Mouse (Mus musculus) heart, embryonic 14.5 days (tissue): ENCODE data around the gene Spint1. TPM values are rescaled to one million over a fixed set of nuclear protein-coding genes. Genes with fewer than 3 reads are reported as not detected.

ENCODE experiments used
- ATAC-seq: fragments of 200-750 bp; cut with Nextera tagmentation; 2 replicates; pipeline ENCODE4 v1.8.0; 2017; ENCODE audit warnings: low read depth, moderate TSS enrichment; ENCODE audit not compliant: insufficient number of reproducible peaks, insufficient read depth, low FRiP score
- H3K27ac ChIP-seq, 2 experiments: fragments of 200-500 bp in 1 of 2; fragments of 300-500 bp in 1 of 2; sonication (generic) in 1 of 2; replicated peaks in 1 of 2; 2 replicates each; pipeline ENCODE4 v1.5.1; 2012 to 2014; ENCODE audit warnings: low read depth in 2 of 2, low read length in 2 of 2, control low read depth in 1 of 2, mild to moderate bottlenecking in 1 of 2, mixed read lengths in 1 of 2; ENCODE audit not compliant: control insufficient read depth in 1 of 2, insufficient read depth in 1 of 2
- H3K27me3 ChIP-seq: fragments of 300-500 bp; sonication (generic); 2 replicates; pipeline ENCODE4 v1.6.1; 2014; ENCODE audit warnings: mild to moderate bottlenecking, low read length, control low read depth; ENCODE audit not compliant: control insufficient read depth, insufficient read depth
- H3K36me3 ChIP-seq: fragments of 300-500 bp; sonication (generic); 2 replicates; pipeline ENCODE4 v1.6.1; 2014; ENCODE audit warnings: mild to moderate bottlenecking, control low read depth, low read length, mixed read lengths; ENCODE audit not compliant: control insufficient read depth, insufficient read depth
- H3K4me1 ChIP-seq, 2 experiments: fragments of 200-500 bp in 1 of 2; fragments of 300-500 bp in 1 of 2; sonication (generic) in 1 of 2; 2 replicates each; pipeline ENCODE4 v1.6.1; 2012 to 2014; ENCODE audit warnings: low read length in 2 of 2, control low read depth in 1 of 2, mixed read lengths in 1 of 2; ENCODE audit not compliant: control insufficient read depth in 2 of 2, insufficient read depth in 2 of 2
- H3K4me2 ChIP-seq: fragments of 300-500 bp; sonication (generic); 2 replicates; pipeline ENCODE4 v1.6.1; 2014; ENCODE audit warnings: mild to moderate bottlenecking, low read length
- H3K4me3 ChIP-seq, 2 experiments: fragments of 200-500 bp in 1 of 2; fragments of 300-500 bp in 1 of 2; sonication (generic) in 1 of 2; 2 replicates each; pipeline ENCODE4 v1.5.1; 2012 to 2014; ENCODE audit warnings: low read length in 2 of 2, mild to moderate bottlenecking in 2 of 2, control low read depth in 1 of 2, low read depth in 1 of 2, moderate library complexity in 1 of 2; ENCODE audit not compliant: control insufficient read depth in 1 of 2, insufficient read depth in 1 of 2
- H3K9ac ChIP-seq: fragments of 300-500 bp; sonication (generic); 2 replicates; pipeline ENCODE4 v1.6.1; 2014; ENCODE audit warnings: mild to moderate bottlenecking, low read length
- H3K9me3 ChIP-seq: fragments of 300-500 bp; sonication (generic); 2 replicates; pipeline ENCODE4 v1.6.1; 2016; ENCODE audit warnings: low read length, control low read depth; ENCODE audit not compliant: control insufficient read depth
- WGBS: fragments of 180-500 bp; shearing (Covaris S2); extraction: QIAGEN DNeasy Blood & Tissue Kit; methylation state at CpG from one replicate; pipeline ENCODE4 v1.1.7; 2014; 5-methylcytosine and 5-hydroxymethylcytosine counted together
- polyA plus RNA-seq: library from polyadenylated mRNA; unstranded; fragments of >200 nt; fragmentation: Nextera tagmentation; extraction: Ambion mirVana; gene quantifications from 2 replicates; pipeline ENCODE4 v1.2.1, GENCODE M21; 2014

Spint1 gene
- polyA plus RNA-seq, 1 experiment from 2014 or later: 0.38 TPM

DNA sequence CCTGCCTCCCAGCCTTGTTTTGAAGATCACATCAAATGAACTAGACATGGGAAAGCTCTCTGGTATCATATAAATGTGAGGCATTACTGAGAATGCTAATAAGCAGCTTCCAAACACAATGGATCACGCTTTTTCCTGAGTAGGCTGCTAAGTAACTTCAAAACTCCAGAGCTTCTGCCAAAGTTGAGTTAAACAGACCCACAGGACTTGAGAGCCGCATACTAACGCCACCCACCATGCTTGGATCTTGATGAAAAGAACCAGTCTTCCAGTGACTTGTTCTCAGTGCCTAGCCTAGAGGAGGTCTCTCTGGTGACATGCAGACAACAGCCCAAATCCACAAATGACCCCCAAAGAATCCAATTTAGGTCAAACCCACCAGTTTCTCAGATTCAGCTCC lies 38.2 kb upstream of the Spint1 start:
- Histone ChIP-seq H3K4me1 (peaks cover 5 to 8% of the 10 kb centered on the region in 2 experiments; a peak in 2 of 4 replicates), H3K4me3 (no peak overlapping the region), H3K27me3 (no peaks in the 10 kb centered on the region), H3K36me3 (no peaks in the 10 kb centered on the region), H3K9ac (no peak overlapping the region), H3K9me3 (no peaks in the 10 kb centered on the region), H3K27ac (no peak overlapping the region), H3K4me2 (no peak overlapping the region)
- WGBS: 75% methylated on average over 3 of the region's 3 CpGs
- ATAC-seq: no peak

DNA sequence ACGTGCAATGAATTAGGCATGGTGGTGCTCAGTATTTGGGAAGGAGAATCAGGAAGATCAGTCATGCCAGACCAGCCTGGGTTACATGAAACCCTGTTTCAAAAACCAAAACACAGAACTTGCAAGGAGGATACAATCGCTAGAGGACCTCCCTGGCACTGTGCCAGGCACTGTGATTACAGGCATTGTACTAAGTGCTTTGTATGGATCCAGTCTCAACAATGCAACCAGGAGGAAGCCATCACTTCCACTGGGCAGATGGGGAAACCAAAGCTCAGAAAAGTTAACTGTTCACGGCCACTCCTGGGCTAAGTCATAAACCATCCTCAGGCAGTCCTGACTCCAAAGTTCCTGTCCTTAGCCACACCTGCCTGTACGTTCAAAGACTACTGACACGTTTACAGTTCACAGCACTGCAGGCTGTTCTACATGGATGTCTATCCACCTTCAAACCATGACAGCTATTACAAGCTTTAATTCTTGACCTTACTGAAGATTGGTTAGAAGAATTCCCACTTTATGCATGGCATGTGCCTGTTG lies 34.2 kb upstream of the Spint1 start:
- Histone ChIP-seq H3K4me1 (peaks cover 5 to 8% of the 10 kb centered on the region in 2 experiments; a peak in 2 of 4 replicates), H3K36me3 (no peaks in the 10 kb centered on the region), H3K27me3 (no peaks in the 10 kb centered on the region), H3K4me2 (no peak overlapping the region), H3K9me3 (no peaks in the 10 kb centered on the region), H3K4me3 (no peak overlapping the region), H3K9ac (no peak overlapping the region), H3K27ac (no peak overlapping the region)
- WGBS: 52% methylated on average over 5 of the region's 5 CpGs
- ATAC-seq: no peak

DNA sequence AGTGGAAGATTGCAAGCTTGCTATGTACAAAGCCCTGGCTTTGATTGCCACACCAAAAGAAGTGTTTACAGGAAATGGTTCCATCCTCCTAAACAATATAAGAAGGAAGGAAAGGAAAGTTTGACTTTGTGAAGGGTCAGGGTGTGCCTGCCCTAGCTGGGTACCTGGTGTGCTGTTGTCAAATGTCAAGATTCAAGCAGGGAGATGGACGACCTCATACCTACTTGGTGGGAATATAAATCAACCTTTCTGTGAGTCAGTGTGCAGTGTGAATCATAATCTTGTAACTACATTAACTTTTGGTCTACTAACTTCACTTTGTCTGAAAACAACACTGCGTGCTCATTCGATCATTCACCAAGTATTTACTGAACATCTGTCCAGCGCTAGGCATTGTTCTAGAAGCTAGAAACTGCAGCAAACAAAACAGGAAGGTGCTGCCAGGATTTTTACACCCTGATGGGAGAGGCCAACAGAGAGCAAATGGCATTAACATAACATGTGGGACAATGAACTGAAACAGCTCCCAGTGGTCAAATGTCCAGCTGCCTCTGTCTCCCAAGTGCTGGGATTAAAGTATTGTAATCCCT lies 33.2 kb upstream of the Spint1 start:
- H3K9me3 ChIP-seq: no peaks in the 10 kb centered on the region
- H3K4me1 ChIP-seq: peaks cover 5 to 8% of the 10 kb centered on the region in 2 experiments; a peak in 2 of 4 replicates
- no peaks in the 10 kb centered on the region for H3K27me3 ChIP-seq
- WGBS: 64% methylated on average over 4 of the region's 4 CpGs
- no peak overlapping the region for H3K4me3 ChIP-seq
- H3K36me3 ChIP-seq: no peaks in the 10 kb centered on the region
- H3K27ac ChIP-seq: no peak overlapping the region
- H3K9ac ChIP-seq: no peak overlapping the region
- ATAC-seq: no peak
- no peak overlapping the region for H3K4me2 ChIP-seq

DNA sequence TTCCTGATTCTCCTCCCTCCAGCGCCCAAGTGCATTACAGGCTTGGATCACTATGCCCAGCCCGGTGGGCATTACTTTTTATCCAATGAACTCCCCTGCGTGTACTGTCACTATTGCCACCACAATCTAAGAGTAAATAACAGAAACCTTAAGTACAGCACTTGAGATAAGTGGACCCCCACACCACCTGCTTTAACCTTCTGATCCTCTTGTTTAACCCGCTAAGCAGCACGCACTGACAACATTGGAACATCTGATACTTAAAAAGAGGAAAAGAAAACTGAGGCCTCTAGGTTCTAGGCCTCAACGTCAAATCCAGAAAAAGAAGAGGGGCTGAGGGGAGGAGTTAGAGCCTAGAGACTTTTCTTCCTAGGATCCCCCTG lies 29.2 kb upstream of the Spint1 start:
- WGBS: 12% methylated on average over 6 of the region's 6 CpGs
- Histone ChIP-seq H3K27ac (peak overlapping the region; percentile 87 to 93), H3K27me3 (no peaks in the 10 kb centered on the region), H3K4me3 (peak overlapping the region; percentile 77 to 92), H3K9ac (peak overlapping the region; percentile 75), H3K4me2 (peak overlapping the region; percentile 67), H3K4me1 (peaks cover 7 to 11% of the 10 kb centered on the region in 2 experiments; a peak in 3 of 4 replicates), H3K9me3 (no peaks in the 10 kb centered on the region), H3K36me3 (peaks cover 26% of the 10 kb centered on the region)
- no peak for ATAC-seq

DNA sequence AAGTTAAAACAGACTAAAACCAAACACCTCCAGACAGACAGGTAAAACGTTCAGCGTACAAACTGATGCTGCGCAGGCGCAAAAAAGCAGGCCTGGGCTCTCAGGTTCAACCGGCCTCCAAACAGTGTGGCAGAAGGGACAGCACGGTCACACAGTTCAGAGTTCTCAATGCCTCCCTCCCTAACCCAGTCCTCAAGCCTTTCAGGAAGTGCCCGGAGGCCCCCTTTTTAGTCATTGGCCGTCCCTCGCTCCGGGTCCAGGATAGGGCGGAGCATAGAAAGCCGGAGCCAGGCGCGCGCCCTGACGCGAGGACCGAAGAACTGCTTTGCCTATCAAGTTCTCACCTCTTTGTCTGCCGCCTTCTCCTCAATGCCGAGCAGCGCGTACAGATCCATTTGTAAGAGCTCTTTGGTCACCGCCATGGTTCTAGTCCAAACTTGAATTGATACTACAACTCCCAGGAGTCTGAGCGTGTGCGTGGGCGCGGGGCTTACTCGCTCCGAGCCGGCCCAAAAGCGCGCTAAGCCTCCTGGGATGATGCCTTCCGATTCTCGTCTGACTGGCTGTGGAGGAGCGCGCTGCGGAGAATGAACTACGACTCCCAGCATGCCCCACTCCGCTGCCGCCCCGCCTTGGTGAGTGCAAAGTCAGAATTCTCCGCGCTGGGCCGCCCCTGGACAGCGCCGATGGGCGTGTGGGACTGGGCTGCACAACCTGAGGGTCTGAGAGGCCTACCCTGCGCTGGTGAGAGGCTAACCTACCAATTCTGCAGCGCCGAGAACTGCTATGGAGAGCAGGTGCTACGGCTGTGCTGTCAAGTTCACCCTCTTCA lies 28.6 kb upstream of the Spint1 start, which contains the start of the genes Zfyve19 and Dnajc17:
Gene Zfyve19 (plus strand): TSS at position 274 of the 832 bp plus-strand sequence.
Gene Dnajc17 (minus strand): TSS at position 452 of the 832 bp plus-strand sequence.
- no peaks in the 10 kb centered on the region for H3K27me3 ChIP-seq
- H3K9me3 ChIP-seq: no peaks in the 10 kb centered on the region
- H3K4me1 ChIP-seq: peaks cover 6 to 7% of the 10 kb centered on the region in 2 experiments; a peak in 3 of 4 replicates
- WGBS: under 1% methylated on average over 51 of the region's 51 CpGs
- peak within 1 kb of the TSS; percentile 87 to 93 for H3K27ac ChIP-seq
- H3K9ac ChIP-seq: peak within 1 kb of the TSS; percentile 83
- peak; percentile 96 for ATAC-seq
- peak within 1 kb of the TSS; percentile 77 to 92 for H3K4me3 ChIP-seq
- H3K4me2 ChIP-seq: peak within 1 kb of the TSS; percentile 67
- H3K36me3 ChIP-seq: peaks cover 32% of the 10 kb centered on the region

DNA sequence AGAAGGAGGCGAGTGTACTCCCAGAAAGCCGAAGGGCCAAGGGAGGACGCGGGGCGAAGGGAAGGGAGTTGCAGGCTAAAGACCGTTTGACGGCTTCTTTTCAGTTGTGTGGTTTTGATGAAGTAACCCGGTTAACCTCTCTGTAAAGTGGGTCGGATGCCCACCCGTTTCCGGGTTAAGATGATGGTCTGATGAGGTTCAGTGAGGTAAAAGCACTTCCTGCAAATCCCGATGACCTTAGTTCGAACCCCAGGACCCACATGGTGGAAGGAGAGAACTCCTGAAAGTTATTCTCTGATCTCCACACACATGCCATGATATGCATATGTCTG lies 28.0 kb upstream of the Spint1 start:
- under 1% methylated on average over 13 of the region's 13 CpGs for WGBS
- H3K27ac ChIP-seq: peak overlapping the region; percentile 15 to 64; a peak in 2 of 4 replicates
- ATAC-seq: no peak

DNA sequence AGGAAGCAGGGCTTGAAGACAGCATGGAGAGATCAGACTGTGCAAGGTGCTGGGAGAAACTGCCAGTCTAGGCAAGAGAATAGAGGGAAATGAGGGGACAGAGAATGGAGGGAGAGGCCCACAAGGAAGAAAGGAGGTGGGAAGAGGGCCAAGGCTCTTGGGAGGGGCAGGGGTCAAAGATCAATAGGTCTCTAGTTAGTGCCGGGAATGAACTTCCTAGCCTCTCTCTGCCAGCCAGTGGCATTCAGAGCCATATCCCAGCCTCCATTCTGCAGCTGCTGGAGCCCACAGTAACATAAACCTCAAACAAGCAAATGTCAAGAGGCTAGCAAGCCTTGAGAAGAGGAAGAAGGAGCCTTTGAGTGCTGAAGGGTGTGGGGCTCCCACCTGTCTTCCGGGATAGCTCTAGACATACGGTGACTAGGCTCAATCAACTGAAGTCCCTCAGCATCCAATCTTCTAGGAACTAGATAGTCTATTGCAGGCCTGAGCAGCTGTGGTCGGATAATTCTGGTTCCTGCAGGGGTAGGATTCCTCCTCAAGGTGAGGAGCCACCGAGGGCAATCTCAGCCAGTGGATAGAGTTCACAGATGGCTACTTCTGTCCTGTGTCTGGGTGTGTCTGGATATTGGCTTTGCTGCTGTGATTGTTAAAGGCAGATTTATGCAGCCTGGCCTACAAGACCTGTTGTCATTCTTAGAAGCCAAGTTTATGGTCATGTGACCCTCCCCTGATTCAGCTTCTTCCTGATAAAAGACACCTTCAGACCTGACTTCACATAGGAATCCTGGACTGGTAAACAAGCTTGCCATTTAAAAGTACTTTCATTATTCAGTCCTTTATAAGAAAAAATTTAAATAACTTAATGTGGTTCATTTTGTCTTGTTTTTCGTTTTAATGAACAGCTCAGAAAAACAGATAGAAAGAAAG lies 7.1 kb upstream of the Spint1 start, which contains the start of gene Ppp1r14d:
Gene Ppp1r14d (minus strand): TSS at position 132 of the 930 bp plus-strand sequence.
- H3K4me3 ChIP-seq: no peak within 1 kb of the TSS
- no peaks in the 10 kb centered on the region for H3K36me3 ChIP-seq
- no peak within 1 kb of the TSS for H3K4me2 ChIP-seq
- no peaks in the 10 kb centered on the region for H3K4me1 ChIP-seq
- WGBS: 62% methylated on average over 6 of the region's 6 CpGs
- no peak within 1 kb of the TSS for H3K27ac ChIP-seq
- H3K27me3 ChIP-seq: peaks cover 12% of the 10 kb centered on the region
- no peak for ATAC-seq
- no peaks in the 10 kb centered on the region for H3K9me3 ChIP-seq
- no peak within 1 kb of the TSS for H3K9ac ChIP-seq

More for the DNA sequence above, 28.0 kb upstream of the Spint1 start:
- H3K4me2 ChIP-seq: peak overlapping the region; percentile 67
- peaks cover 6 to 7% of the 10 kb centered on the region in 2 experiments; a peak in 3 of 4 replicates for H3K4me1 ChIP-seq
- H3K27me3 ChIP-seq: no peaks in the 10 kb centered on the region
- peaks cover 36% of the 10 kb centered on the region for H3K36me3 ChIP-seq
- H3K9ac ChIP-seq: peak overlapping the region; percentile 83
- H3K4me3 ChIP-seq: peak overlapping the region; percentile 71 to 77
- no peaks in the 10 kb centered on the region for H3K9me3 ChIP-seq
